Mouse (Mus musculus): Measurements from ENCODE around the gene Serac1.

DNA sequence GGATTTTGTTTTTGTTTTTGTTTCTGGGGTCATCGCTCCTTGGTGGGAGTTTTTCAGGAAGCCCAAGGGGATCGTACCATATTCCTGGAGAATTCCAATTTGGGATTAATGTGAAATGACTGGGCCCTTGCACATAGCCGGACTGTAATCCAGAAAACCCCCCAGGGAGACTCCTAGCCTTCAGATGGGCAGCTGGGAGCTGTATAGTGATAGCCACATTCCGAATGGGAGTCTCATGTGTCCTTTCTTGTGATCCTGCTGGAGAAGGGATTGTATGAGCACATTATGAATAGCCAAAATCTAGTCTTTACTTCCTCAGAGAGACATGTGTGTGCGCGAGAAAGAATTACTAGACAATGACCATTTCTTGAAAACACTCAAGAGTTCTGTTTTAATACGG is 28.6 kb upstream of the Serac1 start:
- TF ChIP-seq POLR2A (IDR thresholded peaks at IDR 0.05; ENCODE audit: borderline replicate concordance, extremely low read depth, low read depth, low read length), result no peak
- TF ChIP-seq CTCF (IDR thresholded peaks at IDR 0.05; ENCODE audit: insufficient read depth, low read length), result no peak

Data from lung, adult 2 months (tissue).